Mouse (Mus musculus): ENCODE results near the gene Olfr1505. TPM values are rescaled to one million over a fixed set of nuclear protein-coding genes. Genes with fewer than 3 reads are reported as not detected.

Olfr1505 gene
- not detected in 2 replicates for polyA plus RNA-seq (2012; rRNA removed)

GRCm38 (mm10) chr19:13913230-13913629, at the start of gene Olfr1505:
Olfr1505 (plus strand) TSS chr19:13913530.
- DNase-seq (ENCODE audit: low spot score): no peak

GRCm38 (mm10) chr19:13897828-13898227, 15.5 kb upstream of the Olfr1505 start, which contains the start of gene Olfr1504:
Olfr1504 (minus strand) TSS chr19:13897928.
- no peak for DNase-seq (ENCODE audit: low spot score)

Other genes with a start within 250 kb of the Olfr1505 start
- not detected in 2 replicates for gene Olfr1491, start 216.3 kb upstream of the Olfr1505 start, polyA plus RNA-seq (2012; rRNA removed)
- gene Olfr1493-ps1, start 190.3 kb upstream of the Olfr1505 start, polyA plus RNA-seq (2012; rRNA removed): not detected in 2 replicates
- gene Olfr1494, start 173.8 kb upstream of the Olfr1505 start, polyA plus RNA-seq (2012; rRNA removed): not detected in 2 replicates
- not detected in 2 replicates for gene Olfr1495, start 148.9 kb upstream of the Olfr1505 start, polyA plus RNA-seq (2012; rRNA removed)
- gene Olfr1496, start 135.7 kb upstream of the Olfr1505 start, polyA plus RNA-seq (2012; rRNA removed): not detected in 2 replicates
- gene Olfr1497, start 115.3 kb upstream of the Olfr1505 start, polyA plus RNA-seq (2012; rRNA removed): not detected in 2 replicates
- not detected in 2 replicates for gene Olfr1499, start 94.1 kb upstream of the Olfr1505 start, polyA plus RNA-seq (2012; rRNA removed)
- gene Olfr1500, start 83.0 kb upstream of the Olfr1505 start, polyA plus RNA-seq (2012; rRNA removed): not detected in 2 replicates
- gene Olfr1501, start 62.8 kb upstream of the Olfr1505 start, polyA plus RNA-seq (2012; rRNA removed): not detected in 2 replicates
- not detected in 2 replicates for gene Olfr1502, start 51.7 kb upstream of the Olfr1505 start, polyA plus RNA-seq (2012; rRNA removed)
- not detected in 2 replicates for gene Olfr1504, start 15.6 kb upstream of the Olfr1505 start, polyA plus RNA-seq (2012; rRNA removed)

Data from urinary bladder, adult 2 months (tissue).